Mouse (Mus musculus) kidney, embryonic 14.5 days (tissue): Measurements from ENCODE around the gene Cbx4. TPM values are rescaled to one million over a fixed set of nuclear protein-coding genes. Genes with fewer than 3 reads are reported as not detected.
"Not testable (repeated sequence)": the region's sequence is repeated elsewhere in the genome, so short reads cannot be mapped to it uniquely, and the experiment has no call there.

Source experiments
- ATAC-seq: fragments of 200-750 bp; cut with Nextera tagmentation; 2 replicates; pipeline ENCODE4 v1.8.0; 2017; ENCODE audit warnings: moderate number of reproducible peaks, mild to moderate bottlenecking, moderate TSS enrichment, moderate library complexity; ENCODE audit not compliant: low FRiP score, low TSS enrichment
- H3K27ac ChIP-seq: fragments of 300-500 bp; sonication (generic); 2 replicates; pipeline ENCODE4 v1.5.1; 2014; ENCODE audit warnings: low read depth, mild to moderate bottlenecking, low read length, moderate library complexity, mixed read lengths
- H3K27me3 ChIP-seq: fragments of 300-500 bp; sonication (generic); 2 replicates; pipeline ENCODE4 v1.6.1; 2014; ENCODE audit warnings: mild to moderate bottlenecking, low read length; ENCODE audit not compliant: control insufficient read depth, insufficient read depth
- H3K36me3 ChIP-seq: fragments of 300-500 bp; sonication (generic); 2 replicates; pipeline ENCODE4 v1.6.1; 2014; ENCODE audit warnings: low read length, mixed read lengths; ENCODE audit not compliant: control insufficient read depth, insufficient read depth
- H3K4me1 ChIP-seq: fragments of 300-500 bp; sonication (generic); 2 replicates; pipeline ENCODE4 v1.6.1; 2014; ENCODE audit warnings: low read length, mixed read lengths; ENCODE audit not compliant: control insufficient read depth, insufficient read depth
- H3K4me2 ChIP-seq: fragments of 300-500 bp; sonication (generic); replicated peaks from 2 replicates; pipeline ENCODE4 v1.6.1; 2014; ENCODE audit warnings: low read depth, mild to moderate bottlenecking, low read length
- H3K4me3 ChIP-seq: fragments of 300-500 bp; sonication (generic); 2 replicates; pipeline ENCODE4 v1.5.1; 2014; ENCODE audit warnings: mild to moderate bottlenecking, low read length
- H3K9ac ChIP-seq: fragments of 300-500 bp; sonication (generic); 2 replicates; pipeline ENCODE4 v1.6.1; 2014; ENCODE audit warnings: low read depth, mild to moderate bottlenecking, low read length, moderate library complexity
- H3K9me3 ChIP-seq: fragments of 300-500 bp; sonication (generic); 2 replicates; pipeline ENCODE4 v1.6.1; 2016; ENCODE audit warnings: low read length; ENCODE audit not compliant: control insufficient read depth
- WGBS: fragments of 180-500 bp; shearing (Covaris S2); extraction: QIAGEN DNeasy Blood & Tissue Kit; methylation state at CpG from one replicate; pipeline ENCODE4 v1.1.7; 2014; 5-methylcytosine and 5-hydroxymethylcytosine counted together
- polyA plus RNA-seq: library from polyadenylated mRNA; unstranded; fragments of >200 nt; fragmentation: Nextera tagmentation; extraction: Ambion mirVana; gene quantifications from 2 replicates; pipeline ENCODE4 v1.2.1, GENCODE M21; 2014

The Cbx4 gene
- polyA plus RNA-seq, 1 experiment from 2014 or later: 8.3 TPM

DNA sequence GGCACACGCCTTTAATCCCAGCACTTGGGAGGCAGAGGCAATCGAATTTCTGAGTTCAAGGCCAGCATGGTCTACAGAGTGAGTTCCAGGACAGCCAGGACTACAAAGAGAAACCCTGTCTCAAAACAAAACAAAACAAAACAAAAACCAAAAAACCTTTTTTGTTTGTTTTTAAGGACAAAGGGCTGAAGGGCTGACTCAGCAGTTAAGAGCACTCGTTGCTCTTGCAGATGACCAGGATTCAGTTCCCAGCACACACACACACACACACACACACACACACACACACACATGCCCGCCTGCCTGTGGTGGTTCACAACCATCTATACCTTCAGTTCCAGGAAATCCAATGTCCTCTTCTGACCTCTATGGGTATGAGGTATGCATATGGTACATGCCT, 14.3 kb upstream of the Cbx4 start:
- not testable (repeated sequence) for H3K4me3 ChIP-seq, ATAC-seq, H3K9me3 ChIP-seq, H3K36me3 ChIP-seq, H3K4me1 ChIP-seq, H3K9ac ChIP-seq, H3K4me2 ChIP-seq, H3K27ac ChIP-seq, H3K27me3 ChIP-seq
- 78% methylated on average over 4 of the region's 4 CpGs for WGBS

DNA sequence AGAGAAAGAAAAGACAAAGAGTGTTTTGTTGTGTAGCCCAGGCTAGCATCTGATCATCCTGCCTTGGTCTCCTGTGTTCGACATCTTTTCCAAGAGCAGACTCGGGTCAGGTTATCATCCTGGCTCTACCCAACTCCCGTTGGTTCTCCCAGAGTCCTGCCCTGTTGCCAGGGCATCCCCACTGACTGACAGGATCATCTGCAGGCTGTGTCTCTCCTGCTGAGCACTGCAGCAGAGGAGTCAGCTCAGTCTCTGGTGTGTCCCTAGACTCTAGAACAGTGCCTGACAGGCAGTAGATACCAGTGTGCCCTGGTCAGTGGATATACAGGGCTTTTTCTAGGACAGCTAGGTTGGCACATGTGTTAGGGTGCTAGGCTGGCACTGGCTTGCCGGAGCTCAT, 12.2 kb upstream of the Cbx4 start:
- no peaks in the 10 kb centered on the region for H3K27me3 ChIP-seq

DNA sequence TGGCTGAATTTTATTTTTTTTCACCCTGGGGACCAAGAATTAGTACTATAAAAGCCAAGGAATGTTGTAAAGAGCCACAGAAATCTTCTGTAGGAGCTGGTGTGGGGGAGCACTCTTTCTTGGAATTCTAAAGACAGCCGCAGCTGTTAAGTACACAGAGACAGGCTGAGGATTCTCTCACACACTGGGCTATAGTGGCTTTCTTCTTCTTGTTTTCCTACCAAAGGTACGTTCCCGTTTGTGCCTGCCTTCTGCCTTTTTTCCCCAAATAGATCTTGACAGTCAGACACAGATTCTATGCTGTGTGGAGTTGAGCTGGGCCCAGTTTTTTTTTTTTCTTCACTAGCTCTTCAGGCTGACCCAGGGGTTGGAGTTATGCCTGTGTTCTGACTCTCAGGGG, 9.4 kb upstream of the Cbx4 start:
- Histone ChIP-seq H3K36me3 (no peaks in the 10 kb centered on the region), H3K4me3 (no peak overlapping the region), H3K4me1 (peaks cover 4% of the 10 kb centered on the region; the same call in 1 of the 2 replicates), H3K27me3 (peaks cover 1% of the 10 kb centered on the region; the same call in 1 of the 2 replicates), H3K27ac (no peak overlapping the region), H3K9me3 (no peaks in the 10 kb centered on the region), H3K4me2 (no peak overlapping the region), H3K9ac (no peak overlapping the region)
- WGBS: 56% methylated on average over 3 of the region's 3 CpGs
- no peak for ATAC-seq

More for the DNA sequence above, 12.2 kb upstream of the Cbx4 start:
- H3K4me2 ChIP-seq: no peak overlapping the region
- no peaks in the 10 kb centered on the region for H3K4me1 ChIP-seq
- H3K9ac ChIP-seq: no peak overlapping the region
- H3K27ac ChIP-seq: no peak overlapping the region
- no peaks in the 10 kb centered on the region for H3K9me3 ChIP-seq
- no peaks in the 10 kb centered on the region for H3K36me3 ChIP-seq
- no peak overlapping the region for H3K4me3 ChIP-seq
- ATAC-seq: no peak
- 73% methylated on average over 4 of the region's 4 CpGs for WGBS

DNA sequence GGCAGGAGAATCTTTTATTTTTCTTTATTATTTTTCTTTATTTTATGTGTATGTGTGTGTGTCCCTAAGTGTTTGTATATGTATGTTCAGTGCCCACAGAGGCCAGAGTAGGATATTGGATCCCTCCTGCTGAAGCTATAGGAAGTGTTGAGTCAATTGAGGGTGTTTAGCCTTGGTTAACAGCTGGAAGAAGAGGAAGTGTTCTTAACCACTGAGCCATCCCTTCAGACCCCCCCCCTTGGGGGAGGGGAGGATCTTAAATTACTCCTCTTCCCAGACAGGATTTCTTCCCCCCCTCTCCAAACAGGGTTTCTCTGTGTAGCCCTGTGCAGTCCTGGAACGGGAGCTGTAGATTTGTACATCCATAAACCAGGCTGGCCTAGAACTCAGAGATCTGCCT, 7.3 kb upstream of the Cbx4 start:
- H3K9me3 ChIP-seq: no peaks in the 10 kb centered on the region
- no peak overlapping the region for H3K9ac ChIP-seq
- peaks cover 23% of the 10 kb centered on the region for H3K27me3 ChIP-seq
- no peak overlapping the region for H3K27ac ChIP-seq
- H3K36me3 ChIP-seq: no peaks in the 10 kb centered on the region
- WGBS: 56% methylated on average over 1 of the region's 1 CpGs
- H3K4me3 ChIP-seq: no peak overlapping the region
- H3K4me1 ChIP-seq: peaks cover 20% of the 10 kb centered on the region
- no peak overlapping the region for H3K4me2 ChIP-seq
- ATAC-seq: no peak

DNA sequence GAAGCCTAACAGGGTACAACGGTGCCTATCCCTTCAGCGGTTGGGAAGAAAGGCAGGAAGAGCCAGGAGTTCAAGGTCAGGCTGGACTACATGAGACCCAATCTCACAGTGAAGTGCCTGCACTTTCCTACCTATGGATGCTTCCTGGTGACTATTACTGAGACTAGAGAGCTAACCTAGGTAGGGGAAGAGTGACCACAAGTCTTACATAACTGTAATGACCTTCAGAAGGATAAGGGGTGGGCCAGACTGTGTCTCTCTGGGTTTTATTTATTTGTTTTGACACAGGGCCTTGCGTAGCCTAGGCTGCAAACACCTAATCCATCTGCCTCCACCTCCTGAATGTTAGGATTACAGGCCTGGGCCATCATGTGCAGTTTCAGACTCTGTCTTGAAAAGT, 6.3 kb upstream of the Cbx4 start:
- Histone ChIP-seq H3K27ac (no peak overlapping the region), H3K4me3 (no peak overlapping the region), H3K9ac (no peak overlapping the region), H3K36me3 (no peaks in the 10 kb centered on the region), H3K9me3 (no peaks in the 10 kb centered on the region), H3K27me3 (peaks cover 33% of the 10 kb centered on the region), H3K4me1 (peaks cover 24% of the 10 kb centered on the region), H3K4me2 (no peak overlapping the region)
- no peak for ATAC-seq
- 65% methylated on average over 3 of the region's 3 CpGs for WGBS

DNA sequence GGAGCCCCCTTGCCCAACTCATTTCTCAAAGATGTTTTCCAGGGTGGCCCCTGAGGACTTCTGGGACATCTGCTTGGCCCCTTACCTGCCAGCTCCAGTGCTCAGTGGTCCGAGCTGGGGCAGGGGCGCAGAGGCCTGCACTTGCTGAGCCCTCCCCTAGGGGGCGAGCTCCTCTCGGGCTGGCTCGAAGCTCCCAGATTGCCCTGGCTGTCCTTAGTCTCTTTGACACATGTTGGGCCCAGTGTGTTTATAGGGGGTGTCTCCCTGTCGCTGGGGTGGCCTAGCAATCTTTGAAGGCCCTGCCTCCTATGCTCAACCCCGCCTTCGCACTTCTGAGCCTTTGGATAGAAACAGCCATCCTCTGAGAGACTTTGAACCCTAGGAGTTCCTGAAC, 5.6 kb upstream of the Cbx4 start:
- WGBS: 2% methylated on average over 8 of the region's 8 CpGs

DNA sequence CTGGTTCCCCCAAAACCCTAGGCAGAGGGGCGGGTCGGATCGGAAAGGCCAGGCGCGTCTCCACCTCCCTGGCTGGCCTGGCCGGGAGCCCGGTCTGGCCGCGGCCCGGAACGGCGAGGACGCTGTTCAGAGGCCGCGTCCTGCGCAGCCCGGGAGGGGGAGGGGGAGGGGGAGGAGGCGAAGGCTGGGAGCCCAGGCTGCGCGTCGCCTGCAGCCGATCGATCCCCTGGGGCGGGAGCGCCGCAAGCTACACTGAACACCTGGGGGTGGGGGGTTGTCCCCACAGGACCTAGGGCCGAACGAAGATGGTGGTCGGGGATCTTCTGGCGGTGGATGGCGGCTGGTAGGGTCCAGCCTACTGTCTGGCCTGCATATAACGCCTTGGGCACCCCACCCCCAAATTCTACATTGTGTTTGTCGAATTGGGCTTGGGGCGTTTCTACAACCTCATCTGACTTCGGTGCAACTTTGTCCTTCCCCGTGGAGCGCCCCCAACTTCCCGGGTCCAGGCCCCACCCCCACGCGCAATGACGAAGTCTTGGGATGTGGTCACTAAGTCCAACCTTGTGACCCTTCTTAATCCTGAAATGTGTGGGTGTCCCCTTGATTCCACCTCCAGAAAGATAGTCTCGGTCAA, 5.1 kb upstream of the Cbx4 start:
- Histone ChIP-seq H3K9me3 (no peaks in the 10 kb centered on the region), H3K4me1 (peaks cover 27% of the 10 kb centered on the region), H3K9ac (peak overlapping the region; percentile 59), H3K27me3 (peaks cover 39% of the 10 kb centered on the region), H3K4me2 (peak overlapping the region; percentile 98), H3K27ac (no peak overlapping the region), H3K36me3 (no peaks in the 10 kb centered on the region), H3K4me3 (peak overlapping the region; percentile 52)
- peak; percentile 56 for ATAC-seq
- WGBS: under 1% methylated on average over 34 of the region's 42 CpGs

More for the DNA sequence above, 5.6 kb upstream of the Cbx4 start:
- Histone ChIP-seq H3K27ac (no peak overlapping the region), H3K4me2 (peak overlapping the region; percentile 98), H3K4me3 (peak overlapping the region; percentile 52; the same call in 1 of the 2 replicates), H3K36me3 (no peaks in the 10 kb centered on the region), H3K9me3 (no peaks in the 10 kb centered on the region), H3K4me1 (peaks cover 27% of the 10 kb centered on the region), H3K9ac (no peak overlapping the region), H3K27me3 (peaks cover 36% of the 10 kb centered on the region)
- no peak; the same call in 1 of the 2 replicates for ATAC-seq

DNA sequence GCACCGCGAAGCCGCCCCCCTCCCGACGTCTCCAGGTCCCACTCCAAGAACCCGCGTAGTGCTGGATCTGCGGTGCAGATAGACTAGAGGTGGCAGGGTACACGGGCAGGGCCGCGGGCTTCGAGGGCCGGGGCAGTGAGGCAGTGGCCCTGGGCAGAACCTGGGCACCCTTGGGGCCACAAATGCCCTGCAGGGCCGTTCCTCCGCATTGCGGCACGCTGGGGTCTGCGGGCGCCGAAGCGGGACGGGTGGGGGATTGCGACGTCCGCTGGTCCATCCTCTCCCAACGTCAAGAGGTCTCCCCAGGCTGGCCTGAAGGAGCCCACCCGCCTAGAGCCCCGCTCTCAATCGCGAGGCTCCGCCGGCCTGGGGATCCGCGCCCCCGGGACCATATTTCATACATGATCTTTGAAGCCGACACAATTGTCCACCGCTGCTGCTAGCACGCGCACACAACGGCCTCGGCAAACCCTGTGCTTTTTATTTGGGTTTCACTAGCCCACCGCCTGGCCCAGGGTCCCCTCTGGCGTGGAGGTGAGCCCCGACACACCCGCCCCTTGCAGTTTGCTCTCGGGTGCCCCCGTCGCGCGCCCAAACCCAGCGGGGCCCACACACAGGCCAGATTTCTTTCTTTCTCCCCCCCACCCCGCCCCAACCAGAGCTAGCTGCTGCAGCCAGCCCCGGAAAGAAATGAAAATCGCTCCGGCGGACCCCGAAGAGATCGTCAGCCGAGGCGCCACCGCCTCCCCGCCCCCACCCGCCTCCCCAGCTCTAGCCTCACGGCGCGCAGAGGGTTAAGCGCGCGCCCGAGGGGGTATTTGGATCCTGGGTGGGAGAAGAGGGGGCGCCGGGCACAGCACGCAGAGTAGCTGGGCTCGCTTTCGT, 4.3 kb upstream of the Cbx4 start:
- peaks cover 27% of the 10 kb centered on the region for H3K4me1 ChIP-seq
- peaks cover 39% of the 10 kb centered on the region for H3K27me3 ChIP-seq
- peak overlapping the region; percentile 59 for H3K9ac ChIP-seq
- no peaks in the 10 kb centered on the region for H3K9me3 ChIP-seq
- no peak overlapping the region for H3K27ac ChIP-seq
- under 1% methylated on average over 66 of the region's 75 CpGs for WGBS
- H3K4me3 ChIP-seq: peak overlapping the region; percentile 52
- ATAC-seq: no peak
- H3K4me2 ChIP-seq: peak overlapping the region; percentile 98
- no peaks in the 10 kb centered on the region for H3K36me3 ChIP-seq
